12 mouse cellular contexts compared by ENCODE assay signal in genomic region chr12:111028176-111029167, GRCm38 (mm10). TPM values are rescaled to one million over a fixed set of nuclear protein-coding genes. Genes with fewer than 3 reads are reported as not detected.
DNase-seq lines count a peak whose midpoint lies in the region; ATAC-seq and TF ChIP-seq lines count a peak whose summit lies in the region.
"Had no signal": no experiment of that assay in that cellular context is flagged by ENCODE, and none has a peak within 500 bp of the region (broad histone marks: within the 10 kb centered on the region; RNA-seq: fewer than 3 reads in every experiment).

No protein-coding gene starts in this region.

- intact Hi-C loops in left cerebral cortex, postnatal 14 days (cut with DNase I): no loop called here

- no peak for TF ChIP-seq CTCF in intestine, postnatal 0 days (IDR thresholded peaks at IDR 0.05; ENCODE audit: low read depth)
- no peak for TF ChIP-seq CTCF in bone marrow, adult 2 months (IDR thresholded peaks at IDR 0.05; ENCODE audit: control insufficient read depth, insufficient read depth, low read length)

- no peak overlapping the region for H3K27ac ChIP-seq in intestine, embryonic 15.5 days
- H3K27ac ChIP-seq in intestine, postnatal 0 days (ENCODE audit: low read depth, low read length): no peak overlapping the region
- no peak overlapping the region for H3K27ac ChIP-seq in ES-E14 (ENCODE audit: insufficient read depth, low read depth, low read length, poor library complexity, severe bottlenecking)
- H3K27ac ChIP-seq in bone marrow, adult 2 months (ENCODE audit: control insufficient read depth, insufficient read depth, low read depth, low read length, poor library complexity): peak overlapping the region; percentile 59
- H3K27ac ChIP-seq in liver, embryonic 15.5 days (replicated peaks): peak overlapping the region; percentile 80
- H3K27ac ChIP-seq: hindbrain, embryonic 15.5 days had no signal

- TF ChIP-seq POLR2A in bone marrow, adult 2 months (IDR thresholded peaks at IDR 0.05; ENCODE audit: borderline replicate concordance, control insufficient read depth, low read depth, low read length): no peak

- no peaks in the 10 kb centered on the region for H3K27me3 ChIP-seq in intestine, embryonic 15.5 days (replicated peaks)
- no peaks in the 10 kb centered on the region for H3K27me3 ChIP-seq in intestine, postnatal 0 days (replicated peaks; ENCODE audit: control insufficient read depth, insufficient read depth, low read length)
- no peaks in the 10 kb centered on the region; the same call in 1 of the 2 replicates for H3K27me3 ChIP-seq in liver, embryonic 15.5 days
- H3K27me3 ChIP-seq: CH12.LX; hindbrain, embryonic 15.5 days had no signal

- 0 out of 2 replicates have a peak overlapping the region, but pooled peaks have one; percentile 22 for H3K4me2 ChIP-seq in intestine, embryonic 15.5 days (replicated peaks)
- no peak overlapping the region for H3K4me2 ChIP-seq in intestine, postnatal 0 days (replicated peaks; ENCODE audit: low read depth)
- H3K4me2 ChIP-seq in liver, embryonic 15.5 days: peak overlapping the region; percentile 90
- H3K4me2 ChIP-seq: hindbrain, embryonic 15.5 days had no signal

- ATAC-seq in intestine, embryonic 15.5 days: peak; percentile 62
- ATAC-seq in intestine, postnatal 0 days: no peak; the same call in 1 of the 2 replicates
- peak; percentile 86 for ATAC-seq in liver, embryonic 15.5 days (ENCODE audit: insufficient read depth)
- ATAC-seq in granulocyte monocyte progenitor cell, adult 5-6 weeks (replicated peaks; ENCODE audit: poor library complexity, severe bottlenecking): no peak

- H3K9ac ChIP-seq in intestine, embryonic 15.5 days: no peak overlapping the region
- H3K9ac ChIP-seq in intestine, postnatal 0 days (ENCODE audit: low read depth, low read length): no peak overlapping the region
- peak overlapping the region; percentile 27; the same call in 1 of the 2 replicates for H3K9ac ChIP-seq in ES-E14 (ENCODE audit: insufficient read depth, low read depth, low read length, poor library complexity, severe bottlenecking)
- peak overlapping the region; percentile 61 for H3K9ac ChIP-seq in liver, embryonic 15.5 days
- H3K9ac ChIP-seq: hindbrain, embryonic 15.5 days had no signal

- in situ Hi-C loops in ES-E14 (cut with MboI; ENCODE audit: low sequenced_read_pairs in 2 of 2, unreplicated experiment in 2 of 2): no loop called here

- no peaks in the 10 kb centered on the region for H3K4me1 ChIP-seq in intestine, embryonic 15.5 days (replicated peaks)
- H3K4me1 ChIP-seq in intestine, postnatal 0 days (replicated peaks; ENCODE audit: control insufficient read depth, insufficient read depth, low read length): no peaks in the 10 kb centered on the region
- H3K4me1 ChIP-seq in ES-E14 (ENCODE audit: control insufficient read depth in 2 of 2, insufficient read depth in 2 of 2, low read length in 2 of 2, poor library complexity in 1 of 2): peaks cover 3 to 4% of the 10 kb centered on the region in 2 experiments; a peak in 1 of 4 replicates
- H3K4me1 ChIP-seq in bone marrow, adult 2 months (ENCODE audit: control insufficient read depth, insufficient read depth, low read length): no peaks in the 10 kb centered on the region; the same call in 1 of the 2 replicates
- H3K4me1 ChIP-seq in liver, embryonic 15.5 days (replicated peaks): peaks cover 47% of the 10 kb centered on the region
- H3K4me1 ChIP-seq: hindbrain, embryonic 15.5 days had no signal

- DNase-seq in ES-E14 (ENCODE audit: low read depth, low spot score): no peak
- no peak for DNase-seq in left cerebral cortex, postnatal 14 days (ENCODE audit: low spot score in 2 of 2)
- DNase-seq: gastrocnemius, postnatal 10 days; lung, postnatal 36 days; thymus, postnatal 36 days had no signal

- 47% methylated on average over 19 of the region's 19 CpGs for WGBS in intestine, embryonic 15.5 days
- 34% methylated on average over 19 of the region's 19 CpGs for WGBS in intestine, postnatal 0 days
- WGBS in bone marrow, adult 2 months: 61% methylated on average over 19 of the region's 19 CpGs
- WGBS in liver, embryonic 15.5 days (ENCODE audit: insufficient replicate concordance): 21% methylated on average over 19 of the region's 19 CpGs

- no peaks in the 10 kb centered on the region for H3K9me3 ChIP-seq in intestine, embryonic 15.5 days
- no peaks in the 10 kb centered on the region for H3K9me3 ChIP-seq in intestine, postnatal 0 days (ENCODE audit: control insufficient read depth)
- H3K9me3 ChIP-seq in ES-E14 (ENCODE audit: control insufficient read depth, insufficient read depth, low read depth, low read length): no peaks in the 10 kb centered on the region
- no peaks in the 10 kb centered on the region for H3K9me3 ChIP-seq in liver, embryonic 15.5 days (replicated peaks)
- H3K9me3 ChIP-seq: hindbrain, embryonic 15.5 days had no signal

- no peaks in the 10 kb centered on the region for H3K36me3 ChIP-seq in intestine, embryonic 15.5 days
- no peaks in the 10 kb centered on the region for H3K36me3 ChIP-seq in intestine, postnatal 0 days (ENCODE audit: control insufficient read depth, insufficient read depth)
- no peaks in the 10 kb centered on the region for H3K36me3 ChIP-seq in ES-E14 (ENCODE audit: control insufficient read depth, insufficient read depth, low read length, poor library complexity, severe bottlenecking)
- H3K36me3 ChIP-seq in liver, embryonic 15.5 days (replicated peaks): no peaks in the 10 kb centered on the region
- H3K36me3 ChIP-seq: hindbrain, embryonic 15.5 days had no signal

- H3K4me3 ChIP-seq in intestine, embryonic 15.5 days (replicated peaks): no peak overlapping the region
- no peak overlapping the region for H3K4me3 ChIP-seq in intestine, postnatal 0 days (ENCODE audit: low read depth, low read length)
- H3K4me3 ChIP-seq in ES-E14 (ENCODE audit: insufficient read depth in 1 of 2, low read depth in 1 of 2, low read length in 2 of 2, poor library complexity in 1 of 2, severe bottlenecking in 1 of 2): peak overlapping the region; percentile 50 to 51
- peak overlapping the region; percentile 78 for H3K4me3 ChIP-seq in bone marrow, adult 2 months (replicated peaks; ENCODE audit: control insufficient read depth, low read depth, low read length)
- peak overlapping the region; percentile 65 for H3K4me3 ChIP-seq in liver, embryonic 15.5 days (replicated peaks)
- H3K4me3 ChIP-seq: hindbrain, embryonic 15.5 days had no signal

TF ChIP-seq in ES-E14, 5 proteins besides CTCF, POLR2A, EP300 and RAD21:
- TF ChIP-seq MAFK (IDR thresholded peaks at IDR 0.05; ENCODE audit: insufficient read depth, low read depth, low read length) (no peak), CHD2 (IDR thresholded peaks at IDR 0.05; ENCODE audit: low read depth, low read length) (no peak), ZC3H11A (IDR thresholded peaks at IDR 0.05; ENCODE audit: borderline replicate concordance, low read depth, low read length) (no peak), HCFC1 (IDR thresholded peaks at IDR 0.05; ENCODE audit: borderline replicate concordance, insufficient read depth, low read length) (no peak), ZNF384 (IDR thresholded peaks at IDR 0.05; ENCODE audit: low read depth, low read length) (no peak)

RNA-seq across cellular contexts. Expression of gene Rcor1, which starts 10.7 kb away (rescaled TPM):
- 9.1 and 9.6 TPM in 2 replicates for polyA plus RNA-seq in intestine, embryonic 15.5 days (2015; fragmentation: Nextera tagmentation; extraction: Ambion mirVana)
- 7.0 and 7.9 TPM in 2 replicates for polyA plus RNA-seq in intestine, postnatal 0 days (2015; fragmentation: Nextera tagmentation; extraction: Ambion mirVana)
- 10.4 and 13.0 TPM in 2 replicates for total RNA-seq in ES-E14 (2012; rRNA removed)
- 9.9 and 14.6 TPM in 2 replicates for polyA plus RNA-seq in bone marrow, adult 2 months (2011; ENCODE audit: insufficient read depth, insufficient read length, low replicate concordance, missing spikeins)
- 4.6 and 5.1 TPM in 2 replicates for polyA plus RNA-seq in liver, embryonic 15.5 days (2015; fragmentation: Nextera tagmentation; extraction: Ambion mirVana)
- total RNA-seq in left cerebral cortex, postnatal 14 days (2021): 10 to 100 TPM; 17.9 to 18.8 TPM
- total RNA-seq in granulocyte monocyte progenitor cell, adult 5-6 weeks (2014; fragmentation: Nextera tagmentation): 36.3 and 44.3 TPM in 2 replicates
- total RNA-seq in granulocyte monocyte progenitor cell, adult 5-6 weeks (2017): 29.1 and 31.7 TPM in 2 replicates

RNA-seq across cellular contexts. Expression of gene Ankrd9, which starts 49.6 kb away (rescaled TPM):
- polyA plus RNA-seq in intestine, embryonic 15.5 days (2015; fragmentation: Nextera tagmentation; extraction: Ambion mirVana): 22.7 and 25.8 TPM in 2 replicates
- polyA plus RNA-seq in intestine, postnatal 0 days (2015; fragmentation: Nextera tagmentation; extraction: Ambion mirVana): 76.3 and 80.0 TPM in 2 replicates
- 12.4 and 13.1 TPM in 2 replicates for total RNA-seq in ES-E14 (2012; rRNA removed)
- 19.7 and 28.6 TPM in 2 replicates for polyA plus RNA-seq in bone marrow, adult 2 months (2011; ENCODE audit: insufficient read depth, insufficient read length, low replicate concordance, missing spikeins)
- polyA plus RNA-seq in liver, embryonic 15.5 days (2015; fragmentation: Nextera tagmentation; extraction: Ambion mirVana): 63.5 and 68.6 TPM in 2 replicates
- 10 to 100 TPM; 12.2 to 14.5 TPM for total RNA-seq in left cerebral cortex, postnatal 14 days (2021)
- total RNA-seq in granulocyte monocyte progenitor cell, adult 5-6 weeks (2014; fragmentation: Nextera tagmentation): 0.17 and 2.4 TPM in 2 replicates
- total RNA-seq in granulocyte monocyte progenitor cell, adult 5-6 weeks (2017): 1.7 and 7.3 TPM in 2 replicates

Comparison
In these comparisons a context has a peak if more than half of its experiments do, and no peak if none do; other contexts are left out.
1. ATAC-seq: peak in intestine, embryonic 15.5 days (single experiment) and liver, embryonic 15.5 days (single experiment); none in intestine, postnatal 0 days (single experiment) and granulocyte monocyte progenitor cell, adult 5-6 weeks (single experiment).
2. H3K27ac ChIP-seq: peak in bone marrow, adult 2 months (single experiment) and liver, embryonic 15.5 days (single experiment); none in intestine, embryonic 15.5 days (single experiment), intestine, postnatal 0 days (single experiment) and ES-E14 (single experiment).
3. H3K4me3 ChIP-seq: peak in ES-E14 (2 of 2), bone marrow, adult 2 months (single experiment) and liver, embryonic 15.5 days (single experiment); none in intestine, embryonic 15.5 days (single experiment) and intestine, postnatal 0 days (single experiment).
4. H3K9ac ChIP-seq: peak in ES-E14 (single experiment) and liver, embryonic 15.5 days (single experiment); none in intestine, embryonic 15.5 days (single experiment) and intestine, postnatal 0 days (single experiment).